Mouse (Mus musculus) MEL-GATA-1-ER (cell line): ENCODE data around the gene Bbs9.

Experiments used
- DNase-seq: peaks from one replicate; pipeline ENCODE4 v3.0.0-alpha.2; 2012; ENCODE audit warnings: low read depth; ENCODE audit errors: extremely low read depth

Bbs9 gene

DNA sequence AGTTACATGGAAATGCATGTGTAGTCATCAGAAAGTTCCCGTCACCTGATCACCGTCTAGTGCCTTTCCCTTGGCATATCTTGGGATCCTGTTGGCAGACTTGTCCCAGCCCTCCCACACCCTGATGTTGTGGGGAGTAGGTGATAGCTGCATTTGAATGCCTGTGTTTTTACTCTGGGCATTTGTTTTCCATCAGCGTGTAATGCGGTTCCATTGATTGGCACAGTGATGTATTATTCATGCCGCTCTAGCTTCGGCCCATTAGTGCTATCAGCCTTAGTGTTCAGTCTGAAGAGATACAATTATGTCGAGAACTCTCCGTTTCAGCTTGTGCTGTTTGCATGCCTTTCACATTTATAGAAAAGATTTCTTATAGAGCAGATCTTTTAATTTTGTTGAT lies 259.9 kb downstream of the Bbs9 start:
- no peak for DNase-seq

DNA sequence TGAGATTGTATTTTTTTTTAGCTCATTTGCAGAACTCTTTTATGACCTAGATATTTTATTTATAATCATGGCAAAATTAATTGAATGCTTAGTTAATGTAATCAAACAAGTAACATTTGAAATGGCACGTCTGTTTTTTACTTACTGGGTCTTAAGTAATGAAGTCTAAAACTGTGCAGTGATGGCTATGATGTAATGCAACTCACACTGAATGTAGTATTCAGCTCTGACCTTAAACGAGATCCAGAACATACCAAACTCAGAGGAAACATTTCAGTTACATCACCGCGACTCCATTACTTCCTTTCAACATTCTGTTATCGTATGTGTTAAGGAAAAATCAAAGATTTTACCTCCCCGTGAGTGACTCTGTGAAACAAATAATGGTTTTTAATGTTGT lies 262.4 kb downstream of the Bbs9 start:
- no peak for DNase-seq

DNA sequence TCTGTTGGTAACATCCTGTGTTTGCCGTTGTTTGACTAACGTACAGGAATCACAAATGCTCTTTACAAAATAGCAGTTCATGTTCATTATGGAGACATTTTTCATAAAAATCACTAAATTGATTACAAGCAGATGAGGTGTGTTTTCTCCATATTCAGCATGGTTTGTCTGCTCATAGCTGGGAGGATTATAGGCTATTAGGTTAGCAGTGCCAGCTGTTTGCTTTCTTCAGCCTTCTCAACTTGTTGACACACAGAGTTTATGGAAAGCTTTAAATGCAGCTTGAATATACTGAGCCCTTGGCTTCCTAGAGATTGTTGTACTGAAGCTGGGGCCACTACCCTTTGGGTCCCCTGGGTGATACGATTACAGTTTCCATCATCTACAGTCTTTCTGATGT lies 263.3 kb downstream of the Bbs9 start:
- DNase-seq: no peak

DNA sequence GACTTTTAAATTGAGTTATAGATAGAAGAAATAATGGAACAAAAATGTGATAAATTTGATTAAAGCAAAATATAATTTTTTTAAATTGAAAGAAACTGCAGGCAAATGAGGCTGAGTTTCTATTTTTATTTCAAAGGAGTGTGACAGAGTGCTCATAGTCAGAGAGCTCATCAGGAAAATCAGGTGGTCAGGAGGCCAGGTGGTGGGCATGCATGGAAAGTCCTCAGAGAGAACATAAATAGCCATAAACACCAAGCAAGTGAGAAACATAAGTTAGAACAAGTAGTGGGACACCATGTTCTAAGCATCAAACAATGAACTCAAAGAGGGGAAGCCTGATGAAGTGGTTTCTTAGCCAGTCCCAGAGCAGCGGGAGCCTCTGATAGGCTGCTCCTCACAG lies 266.5 kb downstream of the Bbs9 start:
- DNase-seq: no peak

DNA sequence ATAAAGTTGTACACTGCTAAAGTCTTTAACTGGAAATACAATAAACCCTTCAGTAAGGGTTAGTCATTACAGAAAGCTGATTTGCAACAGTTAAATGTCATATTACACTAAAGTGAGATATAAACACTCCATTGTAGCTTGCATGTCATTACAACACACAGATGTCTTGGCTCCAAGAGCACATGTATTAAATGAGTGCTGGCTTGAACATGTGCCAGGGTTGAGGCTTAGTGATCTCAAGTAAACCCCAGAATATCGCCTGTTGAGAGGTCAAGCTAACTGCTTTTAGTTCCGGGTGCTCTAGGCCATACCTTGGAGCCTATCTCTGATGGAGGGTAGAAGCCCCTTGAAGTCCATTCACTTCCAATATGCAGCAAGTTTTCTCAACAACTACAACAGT lies 273.1 kb downstream of the Bbs9 start:
- no peak for DNase-seq

DNA sequence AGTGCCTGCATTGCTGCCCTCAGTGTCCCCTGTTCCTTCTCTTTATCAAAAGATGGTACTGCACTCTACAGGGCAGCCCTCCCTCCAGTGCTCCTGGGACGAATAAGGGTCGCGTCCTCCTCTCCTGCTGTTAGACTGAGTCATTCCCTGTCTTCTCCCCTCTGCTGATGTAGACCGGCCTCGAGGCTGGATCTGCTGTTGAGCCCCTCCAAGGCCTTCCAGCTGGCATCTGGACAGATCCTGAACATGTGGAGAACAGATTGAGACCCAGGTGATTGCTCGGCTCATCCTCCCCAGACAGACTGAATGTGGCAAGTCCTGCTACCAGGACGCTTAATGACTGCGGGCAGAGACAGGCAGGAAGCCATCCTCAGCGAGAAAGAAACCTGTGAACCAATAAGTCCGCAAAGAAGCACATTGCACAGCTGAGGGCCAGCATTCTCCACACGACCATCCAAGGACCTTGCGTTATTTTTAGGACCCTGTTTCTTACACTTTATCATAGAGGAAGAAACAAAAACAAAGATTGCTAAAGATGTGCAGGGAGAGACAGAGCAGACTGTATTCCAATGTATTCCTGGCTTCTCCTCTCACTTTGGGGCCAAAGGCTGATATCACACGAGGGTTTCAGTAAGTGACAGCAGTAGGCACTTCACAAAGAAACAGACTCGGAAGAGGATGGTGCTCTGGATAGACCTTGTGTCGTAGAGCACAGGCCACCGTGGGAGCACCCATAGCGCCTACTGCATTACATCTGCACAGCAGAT lies 275.4 kb downstream of the Bbs9 start:
- no peak for DNase-seq

DNA sequence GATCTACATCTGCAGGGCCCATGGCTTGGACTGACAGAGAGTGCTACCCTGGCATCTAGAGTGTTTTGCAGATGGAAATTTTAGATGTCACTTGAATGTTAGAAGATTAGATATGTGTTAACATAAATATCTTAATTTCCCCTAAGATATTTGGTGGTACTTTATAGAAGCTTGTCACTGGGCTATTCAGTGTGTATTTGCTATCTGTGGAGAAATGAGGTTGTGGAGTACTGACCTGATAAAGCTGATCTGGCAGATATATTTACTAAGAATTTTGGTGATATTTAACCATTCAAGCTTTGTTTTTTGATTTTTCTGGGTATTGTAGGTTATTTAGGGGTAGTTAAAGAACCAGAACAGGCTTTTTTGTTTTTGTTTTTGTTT lies 276.0 kb downstream of the Bbs9 start:
- no peak for DNase-seq

DNA sequence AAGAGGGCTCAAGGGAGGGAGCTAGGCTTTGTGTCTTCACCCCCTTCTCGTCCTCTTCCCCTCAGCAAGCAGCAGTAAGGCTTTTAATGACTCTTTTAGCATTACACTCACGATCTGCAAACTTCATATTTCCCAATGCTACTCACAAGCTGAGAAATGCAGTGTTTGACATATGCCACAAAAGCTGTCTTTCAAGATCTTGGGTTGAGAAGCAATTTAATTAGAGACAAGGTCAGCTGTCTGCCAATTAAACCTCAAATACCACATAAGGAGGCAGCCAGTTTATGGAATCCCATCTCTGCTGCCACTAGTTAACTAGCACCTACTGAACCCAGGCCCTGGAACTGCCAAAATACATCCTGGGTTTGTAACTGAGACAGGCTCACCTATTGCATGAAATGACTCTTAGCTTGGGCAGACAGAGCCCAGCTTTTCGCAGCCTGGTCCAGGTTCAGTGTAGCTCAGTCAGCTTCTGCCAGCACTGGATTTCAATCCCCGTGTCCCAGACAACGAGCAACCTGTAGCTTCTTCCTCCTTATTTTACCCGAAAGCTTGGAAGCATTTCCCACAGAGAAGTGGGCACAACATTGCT lies 278.7 kb downstream of the Bbs9 start:
- DNase-seq: no peak

DNA sequence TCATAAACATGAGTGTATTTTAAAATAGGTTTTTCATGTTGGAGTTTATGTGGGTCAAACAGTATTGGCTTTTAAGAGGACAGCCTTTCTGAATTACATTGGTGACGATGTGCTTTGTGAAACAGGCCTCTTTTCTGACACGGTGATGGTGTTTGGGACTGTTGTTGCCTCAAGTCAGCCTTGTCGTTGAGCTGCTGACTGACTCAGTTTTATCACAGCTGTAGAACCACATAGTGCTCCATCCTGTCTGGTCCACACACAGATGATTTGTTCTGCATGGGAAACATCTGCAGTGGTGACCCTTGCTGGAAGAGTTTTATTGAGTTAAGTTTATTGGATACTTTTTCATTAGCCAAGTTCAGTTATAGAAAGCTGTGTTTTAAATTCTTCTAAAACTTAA lies 283.0 kb downstream of the Bbs9 start:
- no peak for DNase-seq

DNA sequence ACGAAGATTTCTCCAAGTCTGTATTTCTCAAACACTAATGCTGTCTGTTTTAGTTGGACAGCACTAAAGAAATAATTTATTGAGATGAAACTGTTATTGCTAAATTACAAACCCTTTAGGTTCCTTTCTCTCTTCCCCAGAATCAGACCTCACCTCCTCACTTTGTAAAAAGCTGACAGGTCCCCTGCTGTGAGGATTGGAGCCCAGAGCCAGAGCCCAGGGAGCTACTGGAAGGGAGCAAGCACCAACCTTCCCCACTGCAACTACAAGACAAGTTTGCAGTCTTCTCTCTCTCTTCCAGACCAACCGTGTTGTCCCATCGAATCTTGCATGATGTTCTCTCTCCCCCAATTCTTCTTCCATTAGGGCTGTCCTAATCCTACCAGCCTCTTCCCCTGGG lies 283.7 kb downstream of the Bbs9 start:
- no peak for DNase-seq

DNA sequence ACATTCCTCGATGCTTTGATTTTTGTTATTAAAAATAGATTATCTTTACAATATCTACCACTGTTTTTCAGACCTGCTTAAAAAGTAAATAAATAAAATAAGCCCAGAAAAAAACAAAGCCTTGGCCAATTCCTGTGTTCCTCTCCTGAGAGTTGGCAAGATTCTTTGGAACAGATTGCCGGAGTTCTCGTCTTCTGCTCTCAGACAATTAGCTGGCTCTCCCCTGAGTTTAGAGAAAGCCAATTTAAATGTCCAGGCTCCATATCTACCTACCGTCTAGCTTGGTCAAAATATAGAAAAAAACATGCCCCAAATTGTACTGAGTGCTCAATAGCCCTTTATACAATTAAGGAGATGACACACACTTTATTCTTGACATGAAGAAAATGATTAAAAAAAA lies 284.9 kb downstream of the Bbs9 start:
- DNase-seq: no peak

DNA sequence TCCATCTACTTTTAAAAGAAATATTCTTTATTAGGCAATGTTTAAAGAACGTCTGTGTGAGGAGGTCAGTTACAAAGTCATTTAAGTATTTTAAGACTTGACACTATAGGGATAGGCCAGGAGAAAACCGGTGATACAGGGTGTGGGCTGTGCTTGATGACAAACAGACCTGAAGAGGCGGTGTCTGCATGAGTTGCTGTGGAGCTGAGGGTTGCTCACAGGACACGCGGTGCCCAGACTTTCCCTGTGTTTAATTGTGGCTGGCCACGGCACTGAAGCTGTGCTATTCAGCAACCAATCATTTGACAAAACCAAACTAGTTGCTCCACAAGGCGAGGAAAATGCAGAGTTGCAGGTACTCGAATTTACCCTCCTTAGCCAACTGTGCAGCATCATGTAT lies 286.0 kb downstream of the Bbs9 start:
- no peak for DNase-seq

DNA sequence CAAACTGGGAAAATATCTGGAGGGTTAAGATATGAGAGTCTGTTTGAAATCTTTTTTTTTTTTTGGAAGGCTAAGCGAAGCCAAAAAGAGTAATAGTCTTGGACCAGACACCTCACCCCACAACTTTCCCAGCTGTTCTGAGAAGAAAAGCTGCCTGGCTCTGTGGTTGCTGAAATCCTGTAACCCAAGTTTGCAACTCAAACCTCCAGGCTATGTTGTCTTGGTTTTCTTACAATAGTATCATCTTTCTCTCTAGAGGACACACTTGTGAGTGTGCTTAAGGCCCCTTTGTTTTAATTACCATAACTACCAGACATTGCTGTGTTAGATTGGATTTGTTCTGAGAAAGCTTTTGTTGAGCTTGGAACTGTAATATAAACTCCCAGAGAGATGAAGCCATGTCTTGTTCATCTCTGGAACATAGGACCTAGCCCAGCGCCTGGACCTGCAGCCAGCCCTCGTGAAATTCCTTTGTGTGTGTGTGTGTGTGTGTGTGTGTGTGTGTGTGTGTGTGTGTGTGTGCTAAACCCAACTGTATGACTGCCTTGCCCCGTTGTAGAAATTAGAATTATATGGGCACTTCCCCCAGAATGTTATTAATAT lies 290.2 kb downstream of the Bbs9 start:
- DNase-seq: no peak

DNA sequence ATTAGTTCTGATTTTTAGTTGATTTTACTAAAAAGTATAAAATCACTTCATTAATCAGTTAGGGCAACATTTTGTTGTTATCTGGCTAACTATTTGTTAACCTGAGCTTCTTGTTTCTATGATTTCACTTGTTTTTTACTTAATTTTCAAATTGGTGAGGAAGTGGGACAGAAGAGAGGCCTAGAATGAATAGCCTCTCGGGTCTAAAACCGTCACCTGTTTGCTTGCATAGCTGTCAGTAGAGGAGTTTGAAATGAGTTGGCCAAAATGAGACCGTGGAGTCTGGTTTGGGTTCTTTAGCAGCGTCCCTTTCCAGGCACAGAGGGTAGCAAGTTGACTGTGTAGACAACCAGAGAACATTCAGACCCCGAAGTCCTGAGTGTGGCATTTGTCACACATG lies 291.6 kb downstream of the Bbs9 start:
- no peak for DNase-seq

DNA sequence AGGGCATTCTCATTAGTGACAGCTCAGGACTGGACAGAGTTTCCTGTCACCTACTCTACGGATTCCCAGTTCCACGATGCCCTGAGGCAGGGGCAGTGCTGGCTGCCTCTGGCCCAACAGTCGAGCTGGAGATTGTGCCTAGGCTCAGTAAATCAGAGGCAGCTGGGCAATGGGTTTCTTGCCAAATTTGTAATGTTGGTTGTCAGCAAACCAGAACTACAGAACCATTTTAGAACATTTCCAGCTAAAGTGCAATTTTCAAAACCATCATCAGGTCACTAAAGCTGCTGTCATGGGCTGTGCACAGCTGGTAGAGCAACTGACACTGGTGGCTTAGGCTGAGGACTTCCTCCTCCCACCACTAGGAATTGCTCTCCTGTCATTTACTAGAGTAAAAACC lies 292.3 kb downstream of the Bbs9 start:
- no peak for DNase-seq

DNA sequence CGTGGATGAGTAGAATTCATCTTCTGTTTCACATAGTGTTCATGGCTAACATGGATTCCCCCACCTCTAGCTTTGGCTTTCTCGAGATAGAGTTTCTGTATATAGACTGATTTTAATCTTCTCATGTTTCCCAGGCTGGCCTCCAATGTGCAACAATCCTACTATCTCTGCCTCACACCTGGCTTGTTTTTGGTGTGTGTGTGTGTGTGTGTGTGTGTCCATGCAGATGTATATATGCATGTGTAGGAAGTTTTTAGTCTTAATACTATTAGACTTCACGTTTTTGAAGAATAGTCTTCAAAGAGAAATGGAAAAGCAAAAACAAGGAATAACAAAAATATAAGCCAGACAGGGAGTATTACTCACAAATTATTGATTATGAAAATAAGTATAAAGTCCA lies 296.3 kb downstream of the Bbs9 start:
- no peak for DNase-seq

DNA sequence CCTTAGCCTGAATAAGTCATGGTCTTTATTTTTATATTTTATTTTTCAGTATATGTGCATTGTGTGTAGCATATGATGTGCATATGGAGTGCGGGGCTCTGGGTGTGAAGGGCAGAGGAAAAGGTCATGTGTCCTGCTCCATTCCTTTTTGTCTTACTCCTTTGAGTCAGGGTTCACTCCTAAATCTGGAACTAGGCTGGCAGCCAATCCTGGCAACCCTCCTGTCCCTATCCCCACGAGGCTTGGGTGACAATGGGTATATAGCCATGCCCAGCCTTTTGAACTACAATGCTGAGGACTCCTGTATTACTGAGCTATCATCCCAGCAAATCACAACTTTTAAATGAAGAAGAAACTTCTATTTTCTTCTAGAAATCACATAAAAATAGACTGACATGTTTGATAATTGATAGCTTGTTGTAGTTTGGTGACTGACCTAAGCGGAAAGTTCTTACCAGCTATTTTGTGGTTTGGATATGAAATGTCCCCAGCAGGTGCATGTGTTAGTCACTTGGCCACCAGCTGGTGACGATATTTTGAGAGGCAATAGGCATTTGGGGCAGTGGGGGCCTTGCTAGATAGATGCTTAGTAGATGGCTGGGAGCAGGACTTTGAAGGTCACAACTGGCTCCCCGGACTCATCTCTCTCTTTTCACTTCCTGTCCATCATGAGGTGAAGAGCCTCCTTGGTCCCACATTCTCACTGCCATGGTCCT lies 300.9 kb downstream of the Bbs9 start:
- DNase-seq: no peak

DNA sequence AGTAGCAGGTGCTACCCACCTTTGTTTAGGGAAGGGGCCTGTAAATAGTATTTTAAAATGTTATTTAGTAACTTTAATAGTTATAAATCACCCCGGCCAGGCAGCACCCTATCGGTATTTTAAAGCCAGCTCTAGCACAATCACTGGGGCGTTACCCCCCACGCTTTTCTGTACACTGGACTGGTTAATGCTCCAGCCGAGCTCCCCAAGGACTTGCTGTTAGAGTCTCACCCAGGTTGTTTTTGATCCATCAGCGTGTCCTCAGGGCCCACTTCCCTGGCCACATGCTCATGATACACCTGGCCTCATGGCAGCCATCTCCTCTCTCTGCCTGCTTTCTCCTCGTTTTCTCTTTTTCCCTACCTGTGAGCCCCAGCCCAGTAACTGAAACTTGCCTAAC lies 301.9 kb downstream of the Bbs9 start:
- DNase-seq: no peak

DNA sequence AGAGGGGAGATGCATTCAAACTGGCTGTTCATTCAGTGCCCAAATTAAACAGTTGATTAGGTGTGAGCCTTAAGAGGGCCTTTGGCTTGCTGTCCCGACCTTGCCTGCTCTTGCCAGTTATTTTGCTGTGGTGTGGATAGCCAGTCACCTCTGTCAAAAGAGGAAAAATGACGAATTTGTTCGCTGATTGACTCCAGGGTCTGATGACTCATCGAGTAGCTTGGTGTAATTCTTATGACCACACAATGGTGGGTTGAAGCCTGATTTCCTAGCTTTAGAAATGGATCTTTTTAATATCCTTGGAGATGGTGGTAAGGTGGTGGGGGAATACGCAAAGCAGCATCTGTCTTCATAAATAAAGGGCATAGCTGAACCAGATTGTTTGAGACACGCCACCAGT lies 304.1 kb downstream of the Bbs9 start:
- DNase-seq: no peak

DNA sequence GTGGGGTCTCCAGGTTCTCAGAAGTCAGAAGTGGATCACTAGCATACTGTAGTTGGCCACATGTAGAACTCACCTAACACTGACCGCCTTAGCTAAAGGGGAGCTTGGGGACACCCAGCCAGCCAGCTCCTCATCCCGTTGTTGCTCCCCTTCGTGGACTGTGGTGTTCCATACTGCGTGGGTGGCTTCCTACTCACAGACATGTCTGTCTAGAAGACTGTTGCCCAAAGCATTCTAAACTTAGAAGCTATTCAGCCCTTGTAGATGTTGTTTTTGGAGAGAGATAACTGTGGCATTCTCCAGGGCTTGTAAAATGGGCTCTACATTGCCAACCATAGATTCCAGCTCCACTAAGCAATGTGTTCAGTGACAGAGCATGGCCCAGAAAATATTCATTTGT lies 310.5 kb downstream of the Bbs9 start:
- DNase-seq: no peak

DNA sequence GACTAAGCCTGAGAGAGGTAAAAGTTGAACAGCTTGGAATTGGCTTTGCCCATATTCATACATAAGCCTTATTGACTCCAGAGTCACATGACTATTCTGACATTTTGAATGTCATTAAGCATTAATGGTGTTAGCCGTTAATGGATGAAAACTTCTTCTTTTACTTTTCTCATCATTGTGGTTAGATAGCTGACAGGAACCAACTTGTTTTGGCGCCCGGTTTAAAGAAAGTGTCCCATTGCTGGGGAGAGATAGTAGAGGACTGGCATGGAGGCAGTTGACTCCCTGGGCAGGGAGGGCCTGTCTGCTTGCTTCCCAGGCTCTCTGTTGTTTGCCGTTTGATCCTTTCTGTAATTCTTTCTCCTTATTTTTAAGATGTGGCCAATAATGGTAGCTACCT lies 312.9 kb downstream of the Bbs9 start:
- DNase-seq: no peak

DNA sequence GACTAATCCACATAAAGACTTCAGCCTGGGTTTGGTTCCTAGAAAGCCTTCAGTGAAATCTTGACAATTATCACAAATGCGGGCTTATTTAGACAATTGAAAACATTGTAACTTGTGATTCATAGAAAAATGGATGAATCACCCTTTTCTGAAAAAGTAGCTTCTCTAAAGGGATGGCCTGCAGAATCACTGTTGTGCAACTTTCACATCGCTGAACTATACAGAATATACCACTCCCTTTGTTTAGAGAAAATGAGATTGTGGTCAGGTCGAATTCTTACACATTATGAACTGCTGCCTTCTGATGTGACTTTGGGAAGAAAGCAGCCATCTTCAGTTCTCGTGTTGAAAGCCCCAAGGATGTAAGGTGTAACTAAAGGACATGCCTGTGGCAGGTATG lies 313.3 kb downstream of the Bbs9 start:
- DNase-seq: no peak
